Mouse (Mus musculus) hindlimb bud, embryonic 11.5 days (tissue): ENCODE measurements around the gene Tlr9.

Experiments
- DNase-seq: peaks from one replicate; pipeline ENCODE4 v3.0.0-alpha.2; 2012; ENCODE audit warnings: low read depth, low spot score; ENCODE audit errors: extremely low spot score

The Tlr9 gene

DNA sequence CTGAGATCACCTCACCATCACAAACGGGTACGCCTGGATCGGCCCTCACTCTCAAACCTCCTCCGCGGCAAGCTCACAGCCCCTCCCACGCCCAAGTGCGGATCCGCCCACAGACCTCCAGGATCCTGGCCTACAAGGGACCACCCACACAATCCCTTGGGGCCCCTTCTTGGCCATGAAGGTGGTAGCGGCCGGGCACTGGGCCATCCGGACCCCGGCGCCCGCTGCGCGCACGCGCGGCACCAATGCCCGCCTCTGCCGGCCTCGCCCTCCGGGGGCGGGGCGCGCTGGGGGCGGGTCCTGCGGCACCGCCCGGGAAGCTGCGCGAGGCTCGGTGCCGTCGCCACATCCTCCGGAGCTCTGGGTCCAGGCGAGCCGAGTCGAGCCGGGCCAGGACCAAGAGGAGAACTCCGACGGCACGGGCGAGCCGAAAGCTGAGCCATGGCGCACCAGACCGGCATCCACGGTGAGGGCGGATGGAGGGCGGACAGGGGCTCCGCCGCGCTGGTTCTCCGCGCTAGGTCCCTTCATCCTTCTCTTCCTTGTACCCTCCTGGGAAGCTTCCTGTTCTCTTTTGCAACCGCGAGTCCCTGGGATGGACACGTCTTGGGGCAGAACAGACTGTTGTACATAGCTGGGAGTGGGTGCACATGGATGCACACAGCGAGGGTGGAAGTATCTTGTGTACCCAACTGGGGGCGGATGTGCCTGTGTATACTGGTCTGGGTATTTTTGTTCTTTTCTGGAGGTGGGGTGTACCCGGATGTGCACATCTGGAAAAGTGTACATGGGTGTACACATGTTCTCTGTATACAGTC lies 19.4 kb upstream of the Tlr9 start, which contains the start of gene Twf2:
Twf2 (plus strand) TSS at position 290 of the 818 bp plus-strand sequence.
- peak; percentile 64 for DNase-seq

DNA sequence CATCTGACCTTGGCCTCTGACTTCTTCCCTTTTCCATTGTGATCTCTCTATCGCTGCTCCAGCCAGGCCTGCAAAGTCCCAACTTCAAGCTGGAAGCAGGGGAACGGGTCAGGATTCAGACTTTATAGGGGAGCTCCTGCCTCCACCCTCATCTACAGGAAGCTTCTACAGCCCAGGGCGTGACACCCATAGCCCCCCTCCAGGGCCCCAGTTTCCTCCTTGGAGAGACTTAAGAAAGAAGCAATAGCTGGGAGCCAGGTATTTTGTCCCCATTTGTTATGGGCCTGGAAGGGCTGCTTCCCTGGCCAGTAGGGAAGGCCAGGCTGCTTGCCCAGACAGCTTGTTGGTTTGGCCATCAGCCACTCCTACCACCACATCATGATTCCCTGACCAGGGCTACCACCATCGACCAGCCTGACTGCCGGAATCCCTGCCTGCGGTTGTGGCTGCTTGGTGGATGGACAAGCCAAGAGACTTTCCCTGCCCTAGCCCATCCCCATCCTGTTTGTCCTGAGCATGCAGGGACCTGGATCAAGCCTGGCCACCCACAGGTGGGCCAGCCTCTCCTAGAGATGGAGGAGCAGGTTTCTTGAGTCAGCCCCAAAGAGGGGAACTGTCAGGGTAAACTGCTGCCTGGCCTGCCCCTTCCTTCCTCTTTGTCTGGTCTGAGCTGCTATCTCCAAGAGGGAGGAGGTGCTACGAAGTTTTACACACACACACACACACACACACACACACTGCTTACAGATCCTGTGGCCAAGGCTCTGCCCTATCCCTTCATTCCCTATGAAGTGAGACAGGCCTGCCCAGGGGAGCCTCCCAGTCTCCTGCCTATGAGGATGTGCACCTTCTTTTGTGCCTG lies 18.2 kb upstream of the Tlr9 start:
- no peak for DNase-seq

DNA sequence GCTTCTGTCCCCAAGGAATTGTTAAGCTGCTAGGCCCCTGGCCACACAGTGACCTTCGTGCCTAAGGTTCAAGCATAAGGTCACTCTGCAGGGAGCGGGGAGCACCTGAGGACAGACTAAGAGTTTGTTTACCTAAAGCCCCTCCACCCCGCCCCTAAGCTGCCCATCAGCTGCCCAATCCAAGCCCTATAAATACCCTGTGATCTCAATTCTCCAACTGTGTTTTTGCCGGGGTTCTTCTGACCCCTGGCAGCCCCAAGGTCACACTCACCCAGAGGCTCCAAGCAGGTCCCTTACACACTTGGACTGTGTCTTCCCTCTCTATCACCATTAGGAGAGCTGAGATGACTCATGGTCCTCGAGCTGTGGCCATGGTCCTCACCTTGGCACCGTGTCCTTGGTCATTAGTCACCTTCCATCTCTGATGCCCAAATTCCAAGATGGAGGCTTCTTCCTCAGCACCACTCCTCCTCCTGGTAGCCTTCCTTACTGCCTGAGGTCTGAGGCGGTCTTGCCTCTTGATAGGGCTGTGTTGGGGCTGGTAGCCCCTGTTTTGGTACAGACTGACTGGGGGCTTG lies 16.6 kb upstream of the Tlr9 start:
- no peak for DNase-seq

DNA sequence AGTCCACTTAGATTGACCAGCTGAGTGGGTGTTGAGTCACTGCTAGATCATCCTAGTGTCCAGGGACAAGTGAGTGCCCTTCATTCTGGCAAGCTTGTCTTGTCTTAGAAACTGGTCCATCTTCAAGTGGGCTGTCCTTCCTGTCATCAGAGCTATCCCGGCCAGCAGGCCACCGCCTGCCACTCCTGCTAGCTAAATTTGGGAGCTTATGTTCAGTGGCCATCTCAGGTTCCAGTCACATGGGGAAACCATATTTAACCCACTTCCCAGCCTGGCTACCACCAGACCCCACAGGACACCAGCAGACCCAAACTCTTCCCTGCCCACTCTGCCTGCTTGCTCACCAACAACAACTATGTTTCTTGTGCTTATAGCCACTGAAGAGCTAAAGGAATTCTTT lies 15.9 kb upstream of the Tlr9 start:
- DNase-seq: no peak

DNA sequence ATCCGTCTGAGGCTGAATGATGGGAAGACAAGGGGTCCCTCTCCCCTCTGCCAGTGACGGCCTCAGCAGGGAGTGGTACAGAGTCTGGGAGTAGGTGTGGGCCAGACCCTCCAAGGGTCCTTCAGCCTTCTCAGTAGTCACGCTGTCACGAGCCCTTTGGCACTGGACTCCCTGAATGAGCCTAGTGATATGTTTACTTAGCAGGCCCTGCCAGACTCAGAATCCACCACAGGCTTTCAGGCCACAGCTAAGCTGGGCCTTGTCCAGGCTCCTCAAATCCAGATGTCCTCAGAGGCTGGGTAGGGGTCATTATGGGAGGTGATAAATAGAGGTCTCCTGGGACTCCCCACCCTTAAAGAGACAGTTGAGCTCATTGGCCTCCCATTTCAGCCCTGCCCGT lies 14.2 kb upstream of the Tlr9 start:
- DNase-seq: no peak

DNA sequence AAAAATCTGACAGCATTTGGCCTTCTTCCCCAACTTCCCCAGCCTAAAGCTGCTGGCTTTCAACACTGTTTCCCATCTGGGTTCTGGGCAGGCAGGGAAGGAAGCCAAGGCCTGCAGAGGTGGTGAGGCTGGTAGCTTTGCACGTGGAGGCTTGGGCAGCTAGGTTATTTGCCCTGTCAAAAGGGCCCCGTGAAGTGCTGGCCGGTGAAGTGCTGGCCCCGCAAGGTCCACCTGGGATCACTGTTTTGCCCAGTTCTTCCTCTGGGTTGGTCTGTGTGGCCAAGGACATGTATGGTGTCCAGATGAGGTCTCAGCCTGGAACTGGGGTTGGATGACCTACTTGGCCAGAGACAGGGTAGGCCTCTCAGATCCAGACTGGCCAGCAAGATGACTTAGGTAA lies 12.4 kb upstream of the Tlr9 start:
- no peak for DNase-seq

DNA sequence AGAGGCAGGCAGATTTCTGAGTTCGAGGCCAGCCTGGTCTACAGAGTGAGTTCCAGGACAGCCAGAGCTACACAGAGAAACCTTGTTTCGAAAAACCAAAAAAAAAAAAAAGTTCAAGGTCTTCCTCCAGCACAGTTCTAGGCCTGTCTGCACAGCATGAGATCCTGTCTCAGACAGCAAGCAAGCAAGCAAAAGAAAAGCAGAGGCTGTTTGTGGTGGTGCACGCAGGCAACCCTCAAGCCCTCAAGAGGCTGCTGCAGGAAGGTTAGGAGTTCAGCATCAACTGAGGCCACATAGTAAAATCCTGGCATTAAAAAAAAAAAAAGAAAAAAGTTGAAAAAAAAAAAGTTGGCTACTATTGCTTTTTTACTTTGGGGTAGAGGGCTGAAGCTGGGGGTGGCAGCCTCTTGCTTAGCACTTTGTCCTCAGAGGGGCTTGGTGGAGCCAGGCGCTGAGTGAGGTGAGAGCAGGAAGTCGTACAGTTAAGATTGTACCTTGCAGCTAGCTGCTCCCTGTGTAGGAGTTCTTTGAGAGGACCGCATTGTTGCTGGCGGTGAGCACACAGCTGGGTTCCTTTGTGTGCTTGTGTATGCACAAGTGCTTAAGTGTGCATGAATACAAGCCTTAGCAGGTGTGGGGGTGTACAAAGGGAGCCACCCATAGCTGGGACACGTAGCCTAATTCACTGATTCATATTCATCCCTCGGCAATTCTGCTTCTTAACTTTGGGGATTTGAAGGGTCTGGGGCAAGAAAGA lies 11.4 kb upstream of the Tlr9 start:
- DNase-seq: no peak

DNA sequence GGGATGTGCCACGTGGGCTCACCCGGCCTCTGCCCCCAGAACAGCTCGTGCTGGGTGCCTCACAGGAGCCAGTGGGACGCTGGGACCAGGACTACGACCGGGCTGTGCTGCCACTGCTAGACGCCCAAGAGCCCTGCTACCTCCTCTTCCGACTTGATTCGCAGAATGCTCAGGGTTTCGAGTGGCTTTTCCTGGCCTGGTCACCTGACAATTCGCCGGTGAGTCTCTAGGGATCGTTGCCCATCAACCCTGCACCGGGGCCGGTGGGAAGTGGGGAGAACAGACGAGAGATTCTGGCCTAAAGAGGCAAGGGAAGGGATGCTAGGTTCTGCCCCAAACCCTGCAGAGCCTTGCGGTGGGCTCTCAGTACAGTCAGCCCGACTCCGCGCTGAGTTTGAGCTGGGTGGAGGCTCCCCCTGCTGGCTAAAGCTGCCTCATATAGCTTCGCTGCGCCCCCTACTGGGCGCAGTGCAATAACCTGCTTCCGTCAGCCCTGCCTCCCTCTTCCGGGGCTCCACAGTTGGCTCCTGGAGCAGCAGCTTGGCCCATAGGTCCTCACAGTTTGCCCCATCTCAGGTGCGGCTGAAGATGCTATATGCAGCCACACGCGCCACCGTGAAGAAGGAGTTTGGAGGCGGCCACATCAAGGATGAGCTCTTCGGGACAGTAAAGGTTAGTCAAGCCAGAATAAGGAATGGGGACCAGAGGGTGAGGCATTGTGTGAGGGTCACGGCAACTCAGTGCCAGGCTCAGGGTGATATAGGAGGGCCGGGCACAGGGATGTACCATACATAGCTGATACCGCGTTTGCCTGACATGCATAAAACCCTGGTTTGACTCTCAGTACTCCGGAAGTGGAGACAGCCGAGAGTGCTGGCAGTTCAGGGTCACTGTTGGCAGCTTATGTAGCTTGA lies 10.5 kb upstream of the Tlr9 start:
- peak; percentile 95 for DNase-seq

DNA sequence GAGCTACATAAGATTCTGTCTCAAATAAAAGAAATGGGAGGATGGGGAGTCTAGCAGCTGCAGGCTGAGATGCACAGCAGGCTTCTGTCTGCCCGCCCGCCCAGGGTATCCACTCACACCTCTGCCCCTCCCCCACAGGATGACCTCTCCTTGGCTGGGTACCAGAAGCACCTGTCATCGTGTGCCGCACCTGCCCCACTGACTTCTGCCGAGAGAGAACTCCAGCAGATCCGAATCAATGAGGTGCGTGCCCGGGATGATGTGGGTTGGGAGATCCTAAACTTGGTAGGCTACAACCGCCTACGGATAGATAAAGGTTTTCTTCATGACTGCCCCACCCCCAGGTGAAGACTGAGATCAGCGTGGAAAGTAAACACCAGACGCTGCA lies 9.8 kb upstream of the Tlr9 start:
- DNase-seq: no peak

DNA sequence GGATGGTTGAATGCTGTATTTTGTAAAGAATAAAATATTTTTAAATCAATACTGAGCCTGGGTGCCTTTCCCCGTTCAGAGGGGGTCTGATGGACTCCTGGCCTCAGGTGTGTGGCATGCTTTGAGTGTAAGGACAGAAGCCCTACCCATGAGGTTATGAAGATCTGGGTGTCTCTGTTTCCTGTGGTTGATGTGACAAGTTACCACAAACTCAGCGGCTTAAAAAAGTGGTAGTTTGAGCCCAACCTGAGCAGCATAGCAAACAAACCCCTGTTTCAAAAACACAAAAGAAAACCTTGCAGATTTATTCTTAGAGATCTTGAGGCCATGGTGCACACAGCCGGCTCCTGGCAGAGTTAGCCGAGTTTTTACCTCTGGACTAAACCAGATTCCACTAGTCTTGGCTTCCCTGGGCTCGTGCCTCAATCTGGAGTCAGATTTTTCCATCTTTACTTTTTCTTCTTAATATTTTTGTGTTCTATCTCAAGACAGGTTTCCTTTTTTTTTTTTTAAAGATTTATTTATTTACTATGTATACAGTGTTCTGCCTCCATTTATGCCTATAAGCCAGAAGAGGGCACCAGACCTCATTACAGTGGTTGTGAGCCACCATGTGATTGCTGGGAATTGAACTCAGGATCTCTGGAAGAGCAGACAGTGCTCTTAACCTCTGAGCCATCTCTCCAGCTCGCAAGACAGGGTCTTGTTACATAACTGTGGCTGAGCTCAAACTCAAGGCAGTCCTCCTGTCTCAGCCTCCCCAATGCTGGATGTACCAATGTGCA lies 6.9 kb upstream of the Tlr9 start:
- no peak for DNase-seq

DNA sequence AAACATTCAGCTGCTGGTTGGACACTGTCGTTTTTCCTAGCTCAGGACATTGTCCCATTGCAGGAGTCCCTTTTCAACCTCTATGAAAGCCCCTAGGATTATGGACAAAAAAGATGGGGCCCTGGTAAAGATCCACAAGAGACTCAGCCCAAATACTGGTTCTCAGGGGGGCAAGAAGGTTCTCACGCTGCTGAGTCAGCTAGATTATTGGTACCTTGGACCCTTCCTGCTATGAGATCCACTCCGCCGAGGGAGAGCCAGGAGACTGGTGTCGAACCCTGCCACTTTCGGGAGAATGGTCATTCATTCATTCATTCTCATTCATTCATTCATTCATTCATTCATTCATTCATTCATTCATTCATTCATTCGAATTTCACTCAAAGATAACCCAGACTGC lies 5.4 kb upstream of the Tlr9 start:
- no peak for DNase-seq

DNA sequence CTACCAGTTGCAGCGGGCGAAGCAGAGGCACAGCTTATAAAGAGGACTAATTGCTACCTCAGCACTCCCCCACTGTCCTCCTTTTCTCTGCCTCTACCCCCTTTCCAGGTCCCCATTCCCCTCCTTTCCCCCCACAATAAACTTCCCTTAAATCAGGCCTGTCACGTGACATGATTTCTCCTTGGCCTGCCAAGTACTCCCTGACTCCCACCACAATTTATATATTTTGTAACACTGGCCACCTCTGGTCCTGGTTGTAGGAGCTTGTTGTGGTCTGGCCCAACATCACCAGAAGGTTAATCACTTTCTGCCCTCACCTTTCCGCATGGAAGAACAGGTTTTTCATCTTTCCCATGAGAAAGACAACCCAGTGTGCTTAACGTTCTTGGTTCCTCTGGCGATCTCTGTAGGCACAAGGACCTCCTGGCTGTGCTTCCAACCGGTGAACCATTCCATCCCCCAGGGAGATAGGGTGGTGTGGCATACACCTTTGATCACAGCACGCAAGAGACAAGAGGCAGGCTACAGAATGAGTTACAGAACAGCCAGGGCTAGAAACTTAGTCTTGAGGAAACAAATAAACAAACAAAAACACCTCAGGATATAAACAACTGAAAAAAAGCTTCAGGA lies 1.4 kb upstream of the Tlr9 start:
- DNase-seq: no peak

DNA sequence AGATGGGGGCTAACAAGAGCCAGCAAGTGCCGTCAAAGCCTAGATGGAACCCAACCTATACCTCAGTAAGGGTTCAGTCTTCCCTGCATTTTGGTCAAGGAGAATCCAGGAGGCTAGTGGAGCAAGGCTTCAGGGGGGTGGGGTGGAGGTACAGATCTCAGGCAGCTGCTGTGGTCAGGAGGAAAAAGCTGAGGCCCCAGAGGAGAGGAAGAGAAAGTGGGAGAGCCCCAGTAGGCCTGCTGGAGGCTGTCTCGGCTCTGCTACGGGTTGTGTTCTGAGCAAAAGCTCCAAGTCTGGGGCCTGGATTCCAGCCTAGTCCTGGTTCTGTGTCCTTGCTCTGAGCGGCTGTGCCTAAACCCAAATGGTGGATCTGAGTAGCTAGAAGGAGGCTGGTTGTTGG lies 596 bp downstream of the Tlr9 start:
- DNase-seq: no peak

DNA sequence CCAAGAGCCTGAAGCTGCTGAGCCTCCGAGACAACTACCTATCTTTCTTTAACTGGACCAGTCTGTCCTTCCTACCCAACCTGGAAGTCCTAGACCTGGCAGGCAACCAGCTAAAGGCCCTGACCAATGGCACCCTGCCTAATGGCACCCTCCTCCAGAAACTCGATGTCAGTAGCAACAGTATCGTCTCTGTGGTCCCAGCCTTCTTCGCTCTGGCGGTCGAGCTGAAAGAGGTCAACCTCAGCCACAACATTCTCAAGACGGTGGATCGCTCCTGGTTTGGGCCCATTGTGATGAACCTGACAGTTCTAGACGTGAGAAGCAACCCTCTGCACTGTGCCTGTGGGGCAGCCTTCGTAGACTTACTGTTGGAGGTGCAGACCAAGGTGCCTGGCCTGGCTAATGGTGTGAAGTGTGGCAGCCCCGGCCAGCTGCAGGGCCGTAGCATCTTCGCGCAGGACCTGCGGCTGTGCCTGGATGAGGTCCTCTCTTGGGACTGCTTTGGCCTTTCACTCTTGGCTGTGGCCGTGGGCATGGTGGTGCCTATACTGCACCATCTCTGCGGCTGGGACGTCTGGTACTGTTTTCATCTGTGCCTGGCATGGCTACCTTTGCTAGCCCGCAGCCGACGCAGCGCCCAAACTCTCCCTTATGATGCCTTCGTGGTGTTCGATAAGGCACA lies 3.2 kb downstream of the Tlr9 start:
- DNase-seq: no peak

DNA sequence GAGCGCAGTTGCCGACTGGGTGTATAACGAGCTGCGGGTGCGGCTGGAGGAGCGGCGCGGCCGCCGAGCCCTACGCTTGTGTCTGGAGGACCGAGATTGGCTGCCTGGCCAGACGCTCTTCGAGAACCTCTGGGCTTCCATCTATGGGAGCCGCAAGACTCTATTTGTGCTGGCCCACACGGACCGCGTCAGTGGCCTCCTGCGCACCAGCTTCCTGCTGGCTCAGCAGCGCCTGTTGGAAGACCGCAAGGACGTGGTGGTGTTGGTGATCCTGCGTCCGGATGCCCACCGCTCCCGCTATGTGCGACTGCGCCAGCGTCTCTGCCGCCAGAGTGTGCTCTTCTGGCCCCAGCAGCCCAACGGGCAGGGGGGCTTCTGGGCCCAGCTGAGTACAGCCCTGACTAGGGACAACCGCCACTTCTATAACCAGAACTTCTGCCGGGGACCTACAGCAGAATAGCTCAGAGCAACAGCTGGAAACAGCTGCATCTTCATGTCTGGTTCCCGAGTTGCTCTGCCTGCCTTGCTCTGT lies 3.8 kb downstream of the Tlr9 start:
- no peak for DNase-seq

DNA sequence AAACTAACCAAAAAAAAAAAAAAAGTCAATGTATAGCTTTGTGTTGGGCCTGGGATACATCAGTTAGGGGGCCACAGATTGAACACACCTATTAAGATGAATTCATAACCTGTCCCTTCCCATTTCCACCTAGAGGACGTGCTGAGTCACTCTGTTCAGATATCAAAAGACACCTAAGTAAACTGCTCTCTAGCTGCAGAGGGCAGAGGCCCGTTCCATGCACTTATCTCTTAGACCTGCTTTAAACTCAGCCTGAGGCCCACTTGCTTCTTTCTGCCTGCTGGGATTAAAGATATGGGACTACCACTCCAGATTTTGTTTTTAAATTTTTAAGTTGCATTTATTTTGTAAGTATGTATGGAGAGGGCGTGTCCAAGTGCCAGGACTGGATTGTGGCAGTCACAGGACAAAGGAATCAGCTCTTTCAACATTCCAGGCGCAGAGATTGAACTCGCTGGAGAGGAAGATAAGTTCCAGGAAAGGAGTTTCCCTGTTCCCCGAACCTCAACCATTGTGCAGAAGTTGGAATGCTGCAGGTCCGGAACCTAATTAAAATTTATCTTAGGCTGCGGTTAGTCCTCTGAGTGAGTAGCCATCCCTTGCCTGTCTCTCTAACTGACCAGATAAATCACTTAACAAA lies 5.5 kb downstream of the Tlr9 start:
- no peak for DNase-seq

DNA sequence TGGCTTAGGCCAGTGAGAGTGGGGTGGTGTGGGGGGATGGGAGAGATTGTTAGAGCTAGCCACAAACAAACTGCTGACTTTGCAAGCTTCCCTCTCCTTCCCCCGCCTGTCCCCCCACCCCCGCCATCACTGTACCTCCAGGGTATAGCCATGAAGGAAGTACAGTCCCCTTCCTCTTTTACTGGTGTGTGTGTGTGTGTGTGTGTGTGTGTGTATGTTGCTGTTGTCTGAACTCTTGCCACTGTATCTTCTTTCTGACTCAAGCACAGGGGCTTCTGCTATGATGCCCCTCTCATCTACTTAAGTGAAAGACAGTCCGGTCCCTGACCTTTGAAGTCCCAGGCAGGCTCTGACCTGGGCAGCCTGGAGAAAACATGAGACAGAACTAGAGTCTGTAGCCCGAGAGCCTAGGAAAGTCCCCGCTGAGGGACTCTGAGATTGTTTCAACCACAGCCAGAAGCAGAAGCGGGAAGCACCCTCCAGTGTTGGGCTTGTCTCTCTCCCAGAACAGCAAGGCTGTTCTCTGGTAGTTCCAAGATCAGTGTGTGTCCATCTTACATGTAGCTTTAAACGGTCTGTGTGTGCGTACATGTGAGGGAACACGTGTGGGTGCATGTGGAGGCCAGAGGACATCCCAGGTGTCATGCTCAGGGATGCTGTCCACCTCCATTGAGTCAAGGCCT lies 7.8 kb downstream of the Tlr9 start:
- DNase-seq: no peak
